Mouse (Mus musculus) liver (tissue): ENCODE measurements around the gene AL731706.2.
A peak's percentile ranks its signal among the peaks of the same experiment; 100 is the strongest.
"Not testable (repeated sequence)": the region's sequence is repeated elsewhere in the genome, so short reads cannot be mapped to it uniquely, and the experiment has no call there.

Experiments used
- DNase-seq: peaks from one replicate; pipeline ENCODE4 v3.0.0-alpha.2; 2020; ENCODE audit warnings: mixed read lengths

Gene AL731706.2

GRCm38 (mm10) chr2:136885579-136885978, at the start of gene AL731706.2:
AL731706.2 (minus strand) TSS chr2:136885679.
- no peak for DNase-seq

GRCm38 (mm10) chr2:136921003-136921408, 35.5 kb upstream of the AL731706.2 start:
- peak; percentile 57 for DNase-seq

GRCm38 (mm10) chr2:136920257-136920993, 34.9 kb upstream of the AL731706.2 start:
- no peak for DNase-seq

- no peak for DNase-seq
Observed at GRCm38 (mm10) chr2:136919433-136919832, 34.0 kb upstream of the AL731706.2 start.

- no peak for DNase-seq
Observed at GRCm38 (mm10) chr2:136914334-136914902, 28.9 kb upstream of the AL731706.2 start.

GRCm38 (mm10) chr2:136913021-136913420, 27.5 kb upstream of the AL731706.2 start:
- DNase-seq, result no peak

GRCm38 (mm10) chr2:136911958-136912411, 26.5 kb upstream of the AL731706.2 start:
- no peak for DNase-seq

GRCm38 (mm10) chr2:136909298-136909697, 23.8 kb upstream of the AL731706.2 start:
- DNase-seq, result no peak

- DNase-seq, result no peak
Observed at GRCm38 (mm10) chr2:136908596-136908995, 23.1 kb upstream of the AL731706.2 start.

- DNase-seq, result no peak
Observed at GRCm38 (mm10) chr2:136896131-136896530, 10.7 kb upstream of the AL731706.2 start.

- DNase-seq, result no peak
Observed at GRCm38 (mm10) chr2:136894494-136894893, 9.0 kb upstream of the AL731706.2 start.

- DNase-seq, result peak; percentile 93
Observed at GRCm38 (mm10) chr2:136891951-136892371, 6.5 kb upstream of the AL731706.2 start.

GRCm38 (mm10) chr2:136891068-136891950, 5.8 kb upstream of the AL731706.2 start, which contains the start of the genes Slx4ip, AL731706.1 and Mkks:
Slx4ip (plus strand) TSS chr2:136891218.
AL731706.1 (minus strand) TSS chr2:136891389.
Mkks (minus strand) TSS chr2:136891389.
- DNase-seq, result peak; percentile 99

- DNase-seq, result not testable (repeated sequence)
Observed at GRCm38 (mm10) chr2:136890716-136891067, 5.2 kb upstream of the AL731706.2 start.

- peak; percentile 10 for DNase-seq
Observed at GRCm38 (mm10) chr2:136886846-136887245, 1.4 kb upstream of the AL731706.2 start.

GRCm38 (mm10) chr2:136854543-136855388, 30.7 kb downstream of the AL731706.2 start:
- no peak for DNase-seq

GRCm38 (mm10) chr2:136850366-136850765, 35.1 kb downstream of the AL731706.2 start:
- no peak for DNase-seq

- no peak for DNase-seq
Observed at GRCm38 (mm10) chr2:136837994-136838393, 47.5 kb downstream of the AL731706.2 start.

- DNase-seq, result no peak
Observed at GRCm38 (mm10) chr2:136835882-136836281, 49.6 kb downstream of the AL731706.2 start.
